Mouse (Mus musculus) liver, postnatal 0 days (tissue): ENCODE data around the gene Pus7l. TPM values are rescaled to one million over a fixed set of nuclear protein-coding genes. Genes with fewer than 3 reads are reported as not detected.
A peak's percentile ranks its signal among the peaks of the same experiment; 100 is the strongest.

Experiments used
- ATAC-seq: fragments of 200-750 bp; cut with Nextera tagmentation; 2 replicates; pipeline ENCODE4 v1.8.0; 2017; ENCODE audit warnings: mild to moderate bottlenecking, moderate library complexity
- DNase-seq: peaks from one replicate; pipeline ENCODE4 v3.0.0-alpha.2; 2016
- H3K27ac ChIP-seq: fragments of 300-500 bp; sonication (generic); 2 replicates; pipeline ENCODE4 v1.5.1; 2014; ENCODE audit warnings: antibody characterized with exemption, moderate library complexity, mild to moderate bottlenecking, low read depth
- H3K27me3 ChIP-seq: fragments of 300-500 bp; sonication (generic); 2 replicates; pipeline ENCODE4 v1.6.1; 2014; ENCODE audit warnings: low read length, control low read depth, mixed read lengths; ENCODE audit not compliant: insufficient read depth
- H3K36me3 ChIP-seq: fragments of 300-500 bp; sonication (generic); replicated peaks from 2 replicates; pipeline ENCODE4 v1.6.1; 2014; ENCODE audit warnings: mild to moderate bottlenecking, control low read depth, low read length, moderate library complexity, mixed read lengths; ENCODE audit not compliant: insufficient read depth
- H3K4me1 ChIP-seq: fragments of 300-500 bp; sonication (generic); 2 replicates; pipeline ENCODE4 v1.6.1; 2014; ENCODE audit warnings: antibody characterized with exemption, mild to moderate bottlenecking, control low read depth; ENCODE audit not compliant: insufficient read depth
- H3K4me2 ChIP-seq: fragments of 300-500 bp; sonication (generic); 2 replicates; pipeline ENCODE4 v1.6.1; 2014; ENCODE audit warnings: low read depth, mild to moderate bottlenecking, low read length, moderate library complexity, mixed read lengths
- H3K4me3 ChIP-seq: fragments of 300-500 bp; sonication (generic); 2 replicates; pipeline ENCODE4 v1.5.1; 2014; ENCODE audit warnings: low read depth, low read length
- H3K9ac ChIP-seq: fragments of 300-500 bp; sonication (generic); replicated peaks from 2 replicates; pipeline ENCODE4 v1.6.1; 2014; ENCODE audit warnings: mild to moderate bottlenecking, moderate library complexity
- H3K9me3 ChIP-seq: fragments of 300-500 bp; sonication (generic); 2 replicates; pipeline ENCODE4 v1.6.1; 2016; ENCODE audit warnings: mild to moderate bottlenecking, control low read depth, low read length, mixed read lengths
- CTCF ChIP-seq: sonication (generic); IDR thresholded peaks from 2 replicates; pipeline ENCODE4 v1.5.1; 2016; ENCODE audit warnings: antibody characterized with exemption, low read depth
- EP300 ChIP-seq: IDR thresholded peaks from 2 replicates; pipeline ENCODE4 v1.6.1; 2016; ENCODE audit warnings: antibody characterized with exemption, low read depth, mild to moderate bottlenecking
- WGBS: fragments of 180-500 bp; shearing (Covaris S2); extraction: QIAGEN DNeasy Blood & Tissue Kit; methylation state at CpG from one replicate; pipeline ENCODE4 v1.1.7; 2014; ENCODE audit not compliant: insufficient replicate concordance; 5-methylcytosine and 5-hydroxymethylcytosine counted together
- polyA plus RNA-seq: library from polyadenylated mRNA; unstranded; fragments of >200 nt; fragmentation: Nextera tagmentation; extraction: Ambion mirVana; gene quantifications from 2 replicates; pipeline ENCODE4 v1.2.1, GENCODE M21; 2015

The Pus7l gene
- polyA plus RNA-seq, 1 experiment from 2014 or later = 2.0 TPM

GRCm38 (mm10) chr15:94544844-94545243 lies 1.5 kb upstream of the Pus7l start:
- peaks cover 11% of the 10 kb centered on the region for H3K4me1 ChIP-seq
- DNase-seq (no peak), ATAC-seq (no peak)
- 56% methylated on average over 4 of the region's 4 CpGs for WGBS
- H3K27me3 ChIP-seq = no peaks in the 10 kb centered on the region
- no peak overlapping the region for H3K4me3 ChIP-seq
- H3K9me3 ChIP-seq = no peaks in the 10 kb centered on the region
- H3K9ac ChIP-seq = no peak overlapping the region
- H3K36me3 ChIP-seq = peaks cover 13% of the 10 kb centered on the region
- no peak overlapping the region for H3K27ac ChIP-seq
- H3K4me2 ChIP-seq = peak overlapping the region; percentile 79
- TF ChIP-seq CTCF = no peak
- no peak for TF ChIP-seq EP300

DNA sequence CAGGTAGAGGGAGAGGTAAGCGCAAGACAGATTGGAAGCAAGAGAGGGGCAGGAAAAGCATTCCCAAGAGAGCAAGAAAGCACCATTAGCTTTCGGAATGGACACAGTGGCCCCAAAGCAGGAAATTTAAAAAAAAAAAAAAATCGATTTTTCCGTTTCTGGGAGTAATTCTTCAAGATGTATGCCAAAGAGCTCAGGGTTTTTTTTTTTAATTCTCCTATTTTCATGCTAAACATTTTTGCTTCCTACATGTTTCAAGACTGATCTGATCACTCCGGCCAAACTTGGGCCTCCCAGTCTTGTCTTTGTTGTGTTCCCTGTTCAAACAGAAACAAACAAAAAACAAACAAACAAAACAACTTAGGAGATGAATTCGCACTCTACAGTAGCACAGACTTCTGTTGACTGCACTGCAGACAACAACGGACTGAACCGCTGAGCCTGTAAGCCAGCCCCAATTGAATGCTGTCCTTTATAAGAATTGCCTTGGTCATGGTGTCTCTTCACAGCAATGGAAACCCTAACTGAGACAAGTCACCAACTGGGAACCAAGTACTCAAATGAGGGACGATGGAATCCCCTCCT lies 797 bp upstream of the Pus7l start:
- Histone ChIP-seq H3K36me3 (peaks cover 6% of the 10 kb centered on the region), H3K4me1 (peaks cover 11% of the 10 kb centered on the region), H3K4me2 (peak overlapping the region; percentile 79), H3K9ac (peak overlapping the region; percentile 70), H3K4me3 (peak overlapping the region; percentile 75), H3K9me3 (no peaks in the 10 kb centered on the region), H3K27me3 (no peaks in the 10 kb centered on the region), H3K27ac (peak overlapping the region; percentile 91)
- 33% methylated on average over 9 of the region's 9 CpGs for WGBS
- DNase-seq (no peak), ATAC-seq (no peak)
- TF ChIP-seq CTCF = no peak
- TF ChIP-seq EP300 = no peak

DNA sequence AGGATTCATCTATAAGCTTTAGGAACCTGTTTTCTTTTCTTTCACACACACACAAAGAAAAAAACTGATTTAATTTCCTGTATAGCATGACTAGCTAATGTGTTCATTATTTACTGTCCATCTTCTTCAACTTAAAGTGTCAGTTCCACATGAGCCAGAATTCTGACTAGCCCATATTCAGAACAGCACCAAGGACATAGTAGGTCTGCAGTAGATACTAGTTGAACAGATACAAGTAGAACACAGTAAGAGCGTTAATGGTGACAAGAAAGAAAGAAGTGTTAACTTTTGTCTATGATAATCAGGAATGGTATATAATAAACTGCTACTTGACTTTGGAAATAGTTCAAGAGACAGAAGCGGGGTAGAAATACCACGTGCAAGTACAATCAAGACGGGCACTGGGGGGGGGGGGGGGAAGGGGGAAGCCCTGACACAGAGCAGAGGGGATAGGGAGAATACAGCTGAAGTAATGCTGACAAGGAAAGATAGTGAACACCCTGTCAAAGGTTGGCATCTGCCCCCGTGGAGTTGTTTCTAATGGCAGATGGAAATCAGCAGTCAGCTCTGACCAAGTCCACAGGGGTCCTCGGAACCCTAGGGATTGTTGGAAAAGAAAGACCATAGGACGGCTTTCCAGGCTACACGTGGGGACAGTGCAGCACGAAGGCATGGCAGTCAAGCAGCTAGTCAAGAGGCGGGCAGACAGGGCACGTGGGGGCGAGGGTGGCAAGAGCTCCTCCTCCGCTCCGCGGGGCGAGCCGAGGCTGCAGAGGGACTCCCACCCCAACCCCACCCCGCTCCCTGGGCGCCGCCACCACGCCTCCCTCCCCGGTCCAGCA lies 559 bp downstream of the Pus7l start:
- 0 out of 2 replicates have a peak, but pooled peaks cover under 1% of the 10 kb centered on the region for H3K36me3 ChIP-seq
- DNase-seq (no peak), ATAC-seq (peak; percentile 82)
- no peaks in the 10 kb centered on the region for H3K27me3 ChIP-seq
- H3K4me1 ChIP-seq = peaks cover 11% of the 10 kb centered on the region
- peak overlapping the region; percentile 39; the same call in 1 of the 2 replicates for H3K27ac ChIP-seq
- TF ChIP-seq CTCF (no peak), EP300 (no peak)
- 10% methylated on average over 14 of the region's 22 CpGs for WGBS
- peak overlapping the region; percentile 75 for H3K4me3 ChIP-seq
- H3K9me3 ChIP-seq = no peaks in the 10 kb centered on the region
- H3K9ac ChIP-seq = peak overlapping the region; percentile 70
- peak overlapping the region; percentile 79 for H3K4me2 ChIP-seq

- DNase-seq (no peak), ATAC-seq (no peak)
- no peak for TF ChIP-seq EP300
- no peak for TF ChIP-seq CTCF
- 86% methylated on average over 3 of the region's 3 CpGs for WGBS
- Histone ChIP-seq H3K4me1 (peaks cover 9% of the 10 kb centered on the region), H3K27me3 (no peaks in the 10 kb centered on the region), H3K36me3 (no peaks in the 10 kb centered on the region), H3K4me3 (no peak overlapping the region), H3K4me2 (no peak overlapping the region), H3K9ac (no peak overlapping the region), H3K27ac (no peak overlapping the region), H3K9me3 (no peaks in the 10 kb centered on the region)
Observed at GRCm38 (mm10) chr15:94539296-94539695, 4.1 kb downstream of the Pus7l start.

DNA sequence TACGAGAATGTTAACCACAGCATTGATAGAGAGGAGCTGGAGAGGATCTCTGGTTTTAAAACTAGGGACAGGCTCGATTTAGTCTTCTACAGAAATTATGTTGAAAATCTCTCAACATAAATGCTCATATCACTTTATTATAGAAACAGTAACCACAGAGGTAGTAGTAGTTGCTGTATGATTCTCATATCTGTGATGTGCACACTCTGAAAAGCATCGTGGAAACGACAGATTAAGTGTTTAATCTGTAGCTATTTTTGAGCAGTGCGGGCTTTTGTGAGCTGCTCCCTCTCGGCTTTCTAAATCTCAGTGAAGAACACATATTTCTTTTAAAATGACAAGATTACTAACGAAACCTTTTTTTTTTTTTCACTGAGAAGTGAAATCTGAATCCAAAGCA lies 7.8 kb downstream of the Pus7l start:
- no peaks in the 10 kb centered on the region for H3K27me3 ChIP-seq
- 67% methylated on average over 7 of the region's 7 CpGs for WGBS
- H3K9ac ChIP-seq = no peak overlapping the region
- no peak overlapping the region for H3K4me3 ChIP-seq
- no peaks in the 10 kb centered on the region for H3K4me1 ChIP-seq
- no peak for ATAC-seq
- no peak overlapping the region for H3K27ac ChIP-seq
- no peak for DNase-seq
- no peaks in the 10 kb centered on the region for H3K9me3 ChIP-seq
- H3K4me2 ChIP-seq = no peak overlapping the region
- TF ChIP-seq CTCF (no peak), EP300 (no peak)
- H3K36me3 ChIP-seq = no peaks in the 10 kb centered on the region; the same call in 1 of the 2 replicates

- no peaks in the 10 kb centered on the region for H3K9me3 ChIP-seq
- no peak for TF ChIP-seq CTCF
- TF ChIP-seq EP300 = no peak
- ATAC-seq = no peak
- 76% methylated on average over 6 of the region's 6 CpGs for WGBS
- H3K27ac ChIP-seq = no peak overlapping the region
- DNase-seq = no peak
- peaks cover 3% of the 10 kb centered on the region; the same call in 1 of the 2 replicates for H3K36me3 ChIP-seq
- H3K9ac ChIP-seq = no peak overlapping the region
- H3K4me1 ChIP-seq = no peaks in the 10 kb centered on the region
- no peak overlapping the region for H3K4me3 ChIP-seq
- H3K4me2 ChIP-seq = no peak overlapping the region
- H3K27me3 ChIP-seq = no peaks in the 10 kb centered on the region
Observed at GRCm38 (mm10) chr15:94532956-94533355, 10.4 kb downstream of the Pus7l start.
